Mouse (Mus musculus): ENCODE results near the gene Zfp366.

The Zfp366 gene

GRCm38 (mm10) chr13:99225374-99226240 lies 41.0 kb downstream of the Zfp366 start:
- no peak for DNase-seq (ENCODE audit: inconsistent age in 2 of 2, low spot score in 1 of 2)

GRCm38 (mm10) chr13:99226809-99227208 lies 42.2 kb downstream of the Zfp366 start:
- no peak for DNase-seq (ENCODE audit: inconsistent age in 2 of 2, low spot score in 1 of 2)

- DNase-seq (ENCODE audit: inconsistent age in 2 of 2, low spot score in 1 of 2), result peak in 1 of 2 experiments; percentile 16
Observed at GRCm38 (mm10) chr13:99227456-99228250, 43.0 kb downstream of the Zfp366 start.

- DNase-seq (ENCODE audit: inconsistent age in 2 of 2, low spot score in 1 of 2), result peak in 1 of 2 experiments; percentile 22
Observed at GRCm38 (mm10) chr13:99228821-99229570, 44.4 kb downstream of the Zfp366 start.

GRCm38 (mm10) chr13:99229641-99230494 lies 45.2 kb downstream of the Zfp366 start:
- DNase-seq (ENCODE audit: inconsistent age in 2 of 2, low spot score in 1 of 2), result peak in 1 of 2 experiments; percentile 36

GRCm38 (mm10) chr13:99230495-99230868 lies 45.9 kb downstream of the Zfp366 start:
- DNase-seq (ENCODE audit: inconsistent age in 2 of 2, low spot score in 1 of 2), result peak; percentile 42 to 59

GRCm38 (mm10) chr13:99233333-99233732 lies 48.7 kb downstream of the Zfp366 start:
- DNase-seq (ENCODE audit: inconsistent age in 2 of 2, low spot score in 1 of 2), result no peak

GRCm38 (mm10) chr13:99233956-99234355 lies 49.3 kb downstream of the Zfp366 start:
- DNase-seq (ENCODE audit: inconsistent age in 2 of 2, low spot score in 1 of 2), result no peak

GRCm38 (mm10) chr13:99235428-99236210 lies 51.0 kb downstream of the Zfp366 start:
- no peak for DNase-seq (ENCODE audit: inconsistent age in 2 of 2, low spot score in 1 of 2)

GRCm38 (mm10) chr13:99236222-99236621 lies 51.6 kb downstream of the Zfp366 start:
- no peak for DNase-seq (ENCODE audit: inconsistent age in 2 of 2, low spot score in 1 of 2)

GRCm38 (mm10) chr13:99237122-99237521 lies 52.5 kb downstream of the Zfp366 start:
- DNase-seq (ENCODE audit: inconsistent age in 2 of 2, low spot score in 1 of 2), result peak in 1 of 2 experiments; percentile 60

- peak in 1 of 2 experiments; percentile 32 for DNase-seq (ENCODE audit: inconsistent age in 2 of 2, low spot score in 1 of 2)
Observed at GRCm38 (mm10) chr13:99237841-99238216, 53.2 kb downstream of the Zfp366 start.

- DNase-seq (ENCODE audit: inconsistent age in 2 of 2, low spot score in 1 of 2), result peak; percentile 57 to 79
Observed at GRCm38 (mm10) chr13:99238217-99239160, 53.9 kb downstream of the Zfp366 start.

- DNase-seq (ENCODE audit: inconsistent age in 2 of 2, low spot score in 1 of 2), result peak in 1 of 2 experiments; percentile 67
Observed at GRCm38 (mm10) chr13:99239161-99239530, 54.5 kb downstream of the Zfp366 start.

GRCm38 (mm10) chr13:99239741-99240140 lies 55.1 kb downstream of the Zfp366 start:
- no peak for DNase-seq (ENCODE audit: inconsistent age in 2 of 2, low spot score in 1 of 2)

GRCm38 (mm10) chr13:99241984-99242383 lies 57.4 kb downstream of the Zfp366 start:
- DNase-seq (ENCODE audit: inconsistent age in 2 of 2, low spot score in 1 of 2), result no peak

- no peak for DNase-seq (ENCODE audit: inconsistent age in 2 of 2, low spot score in 1 of 2)
Observed at GRCm38 (mm10) chr13:99242895-99243294, 58.3 kb downstream of the Zfp366 start.

GRCm38 (mm10) chr13:99243831-99244230 lies 59.2 kb downstream of the Zfp366 start:
- no peak for DNase-seq (ENCODE audit: inconsistent age in 2 of 2, low spot score in 1 of 2)
